Mouse (Mus musculus) duodenum, adult 2 months (tissue): ENCODE data around the gene Slc1a1. TPM values are rescaled to one million over a fixed set of nuclear protein-coding genes. Genes with fewer than 3 reads are reported as not detected.

ENCODE experiments used
- polyA plus RNA-seq: library from polyadenylated mRNA; depleted of rRNA; stranded (reverse); fragments of >200 nt; gene quantifications from 2 replicates; pipeline ENCODE4 v1.2.3, GENCODE M21; 2012; ENCODE audit warnings: low replicate concordance; rRNA removed

The Slc1a1 gene
- 3.9 and 6.4 TPM in 2 replicates for polyA plus RNA-seq

DNA sequence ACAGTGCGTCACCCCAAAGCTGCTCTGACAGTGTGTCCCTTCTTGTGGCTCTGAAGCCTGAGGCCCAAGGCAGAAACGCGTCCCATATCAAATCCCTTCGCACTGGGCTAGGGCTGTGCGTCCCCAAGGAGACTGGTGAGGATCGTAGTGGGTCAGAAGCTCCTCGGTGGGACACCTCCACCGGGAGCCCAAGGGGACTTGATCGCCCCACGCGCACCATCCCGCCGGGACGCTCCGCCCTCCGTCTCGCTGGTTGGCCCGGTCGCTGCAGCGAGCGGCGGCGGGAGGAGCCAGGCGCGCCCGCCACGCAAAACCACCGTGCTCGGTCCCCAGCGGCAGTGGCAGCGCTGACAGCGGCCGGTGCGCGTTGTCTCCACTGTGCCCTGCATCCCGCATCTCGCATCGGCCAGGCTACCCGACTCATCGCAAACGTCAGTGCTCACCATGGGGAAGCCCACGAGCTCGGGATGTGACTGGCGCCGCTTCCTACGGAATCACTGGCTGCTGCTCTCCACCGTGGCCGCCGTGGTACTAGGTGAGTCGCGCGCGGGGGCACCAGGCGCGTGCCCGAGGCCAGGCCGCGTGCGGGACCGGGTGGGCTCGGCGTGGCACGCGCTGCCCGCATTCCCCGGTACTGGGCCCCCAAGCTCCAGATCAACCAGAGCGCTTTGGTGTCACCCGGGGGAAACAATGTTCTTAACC, at the start of gene Slc1a1:
Gene Slc1a1, plus strand, starts transcription at position 252 of the 702 bp plus-strand sequence.

Other genes starting within 250 kb of the Slc1a1 start
- gene Glis3, start 155.0 kb upstream of the Slc1a1 start, polyA plus RNA-seq, result 0.55 and 3.6 TPM in 2 replicates
- gene Plpp6, start 128.9 kb downstream of the Slc1a1 start, polyA plus RNA-seq, result 20.7 and 37.4 TPM in 2 replicates
- gene 4430402I18Rik, start 132.8 kb downstream of the Slc1a1 start, polyA plus RNA-seq, result 0.97 and 4.6 TPM in 2 replicates
- gene Cdc37l1, start 155.3 kb downstream of the Slc1a1 start, polyA plus RNA-seq, result 2.2 and 4.4 TPM in 2 replicates
- 107 and 144 TPM in 2 replicates for gene Ak3, start 212.9 kb downstream of the Slc1a1 start, polyA plus RNA-seq